Mouse (Mus musculus) lung, postnatal 0 days (tissue): ENCODE measurements at regions not wholly inside any gene's neighbourhood (a gene's known extent, or its start where the extent isn't known, plus 50 kb on each side); places are given as distances from the start of the nearest gene placed in this dataset.

Experiments used
- ATAC-seq: fragments of 200-750 bp; cut with Nextera tagmentation; 2 replicates; pipeline ENCODE4 v1.8.0; 2017; ENCODE audit warnings: moderate library complexity
- DNase-seq: peaks from one replicate; pipeline ENCODE4 v3.0.0-alpha.2; 2016; ENCODE audit warnings: low spot score
- H3K27ac ChIP-seq: fragments of 300-500 bp; sonication (generic); 2 replicates; pipeline ENCODE4 v1.5.1; 2014; ENCODE audit warnings: antibody characterized with exemption, mild to moderate bottlenecking, low read length, mixed read lengths
- H3K27me3 ChIP-seq: fragments of 300-500 bp; sonication (generic); replicated peaks from 2 replicates; pipeline ENCODE4 v1.6.1; 2014; ENCODE audit warnings: low read length, mixed read lengths; ENCODE audit not compliant: insufficient read depth
- H3K36me3 ChIP-seq: fragments of 300-500 bp; sonication (generic); 2 replicates; pipeline ENCODE4 v1.6.1; 2014; ENCODE audit warnings: low read length, mixed read lengths; ENCODE audit not compliant: insufficient read depth
- H3K4me1 ChIP-seq: fragments of 300-500 bp; sonication (generic); 2 replicates; pipeline ENCODE4 v1.6.1; 2014; ENCODE audit warnings: antibody characterized with exemption, low read depth, low read length, mixed read lengths; ENCODE audit not compliant: insufficient read depth
- H3K4me2 ChIP-seq: fragments of 300-500 bp; sonication (generic); replicated peaks from 2 replicates; pipeline ENCODE4 v1.6.1; 2014; ENCODE audit warnings: low read depth, mild to moderate bottlenecking, low read length, moderate library complexity, mixed read lengths
- H3K4me3 ChIP-seq: fragments of 300-500 bp; sonication (generic); 2 replicates; pipeline ENCODE4 v1.5.1; 2014; ENCODE audit warnings: low read depth, low read length
- H3K9ac ChIP-seq: fragments of 300-500 bp; sonication (generic); replicated peaks from 2 replicates; pipeline ENCODE4 v1.6.1; 2014; ENCODE audit warnings: low read depth, mild to moderate bottlenecking
- H3K9me3 ChIP-seq: fragments of 300-500 bp; sonication (generic); 2 replicates; pipeline ENCODE4 v1.6.1; 2016; ENCODE audit warnings: low read length, mixed read lengths
- CTCF ChIP-seq: IDR thresholded peaks from 2 replicates; pipeline ENCODE4 v1.5.1; 2016; ENCODE audit warnings: antibody characterized with exemption, mild to moderate bottlenecking
- EP300 ChIP-seq: IDR thresholded peaks from 2 replicates; pipeline ENCODE4 v1.6.1; 2016; ENCODE audit warnings: antibody characterized with exemption, mild to moderate bottlenecking, control low read depth
- WGBS: fragments of 180-500 bp; shearing (Covaris S2); extraction: QIAGEN DNeasy Blood & Tissue Kit; methylation state at CpG from one replicate; pipeline ENCODE4 v1.1.7; 2014; 5-methylcytosine and 5-hydroxymethylcytosine counted together

DNA sequence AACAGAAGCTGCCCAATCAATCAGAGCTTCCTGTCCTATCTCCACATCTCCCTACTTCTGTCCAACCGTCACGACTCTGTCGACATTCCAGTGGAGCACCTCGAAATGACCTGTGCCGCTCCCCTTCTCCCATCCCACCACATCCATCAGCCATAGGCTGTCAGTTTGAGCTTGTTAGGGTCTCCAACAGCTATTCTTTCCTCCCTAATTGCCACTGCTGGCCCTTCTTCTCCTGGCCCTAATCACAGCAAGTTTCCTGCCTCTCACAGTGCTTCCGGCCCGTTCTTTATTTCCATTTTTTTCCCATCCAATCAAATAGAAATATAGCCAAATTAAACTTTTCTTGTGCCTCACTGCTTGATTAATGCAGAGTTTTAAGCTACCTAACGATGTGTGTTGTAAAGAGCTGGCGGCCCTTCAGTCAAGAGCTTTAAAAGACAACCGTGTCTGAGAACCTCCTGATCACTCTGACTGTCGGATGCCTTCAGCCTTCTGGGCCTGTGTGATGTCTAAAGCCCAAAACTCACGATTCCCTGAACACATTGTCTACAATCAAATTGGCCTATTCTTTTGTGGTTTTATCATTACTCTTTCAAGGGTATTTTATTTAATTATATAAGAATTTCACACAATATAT, 270.3 kb downstream of the Tgfb2 start:
- no peak overlapping the region for H3K9ac ChIP-seq
- H3K4me2 ChIP-seq: no peak overlapping the region
- 37% methylated on average over 12 of the region's 12 CpGs for WGBS
- H3K27me3 ChIP-seq: no peaks in the 10 kb centered on the region
- H3K9me3 ChIP-seq: no peaks in the 10 kb centered on the region
- no peak for ATAC-seq
- no peaks in the 10 kb centered on the region for H3K36me3 ChIP-seq
- DNase-seq: no peak
- no peak overlapping the region for H3K4me3 ChIP-seq
- TF ChIP-seq EP300 (no peak), CTCF (no peak)
- H3K27ac ChIP-seq: no peak overlapping the region
- H3K4me1 ChIP-seq: no peaks in the 10 kb centered on the region

DNA sequence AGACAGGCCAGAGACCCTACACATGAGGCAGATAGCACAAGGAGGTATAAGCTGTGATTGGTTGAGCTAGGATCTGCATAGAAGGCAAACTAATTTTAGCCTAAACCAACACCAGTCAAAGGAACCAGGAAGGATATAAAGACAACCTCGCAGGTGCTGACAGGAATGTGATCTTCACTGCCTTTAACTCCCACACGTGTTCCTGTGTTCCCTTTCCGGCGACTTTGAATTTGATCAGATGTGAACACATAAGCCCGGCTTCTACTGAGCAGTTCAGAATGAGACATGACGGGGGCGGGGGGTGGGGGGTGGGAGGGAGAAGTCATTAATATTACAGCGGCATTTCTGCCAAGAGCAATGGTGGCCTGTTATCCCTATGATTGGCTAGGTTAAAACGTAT, 271.0 kb downstream of the Tgfb2 start:
- no peak overlapping the region for H3K4me2 ChIP-seq
- H3K36me3 ChIP-seq: no peaks in the 10 kb centered on the region
- no peak overlapping the region for H3K4me3 ChIP-seq
- no peak for ATAC-seq
- WGBS: 38% methylated on average over 9 of the region's 9 CpGs
- no peaks in the 10 kb centered on the region for H3K27me3 ChIP-seq
- no peaks in the 10 kb centered on the region for H3K4me1 ChIP-seq
- DNase-seq: no peak
- no peak overlapping the region for H3K9ac ChIP-seq
- no peaks in the 10 kb centered on the region for H3K9me3 ChIP-seq
- no peak overlapping the region for H3K27ac ChIP-seq
- TF ChIP-seq EP300 (no peak), CTCF (no peak)

DNA sequence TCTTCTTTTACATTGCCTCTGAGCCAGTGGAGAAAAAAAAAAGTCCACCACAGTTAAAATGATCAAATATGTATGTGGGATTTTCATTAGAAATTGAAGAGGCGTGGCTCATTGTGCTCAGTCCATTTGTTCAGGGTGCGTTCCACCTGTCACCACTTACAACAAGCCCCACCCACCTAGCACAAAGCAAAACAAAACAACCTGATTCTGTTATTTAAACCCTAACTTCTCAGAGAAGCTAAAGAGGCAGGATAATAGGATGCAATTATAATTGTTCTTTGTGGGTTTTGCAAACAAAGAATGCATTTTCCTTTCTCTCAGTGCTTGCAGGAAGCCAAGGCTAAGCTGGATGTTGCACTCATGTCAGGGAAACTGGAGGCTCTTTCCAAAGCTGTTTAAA, 271.8 kb downstream of the Tgfb2 start:
- Histone ChIP-seq H3K9me3 (no peaks in the 10 kb centered on the region), H3K9ac (no peak overlapping the region), H3K4me3 (no peak overlapping the region), H3K4me2 (no peak overlapping the region), H3K36me3 (no peaks in the 10 kb centered on the region), H3K27me3 (no peaks in the 10 kb centered on the region), H3K4me1 (no peaks in the 10 kb centered on the region), H3K27ac (no peak overlapping the region)
- ATAC-seq: no peak
- no peak for DNase-seq
- TF ChIP-seq CTCF (no peak), EP300 (no peak)
- 74% methylated on average over 2 of the region's 2 CpGs for WGBS

- TF ChIP-seq EP300: no peak
- TF ChIP-seq CTCF: no peak
- DNase-seq: peak; percentile 52
Measured at GRCm38 (mm10) chr1:186433169-186433665, 272.6 kb downstream of the Tgfb2 start.

GRCm38 (mm10) chr1:186425421-186425820, 280.4 kb downstream of the Tgfb2 start:
- H3K27me3 ChIP-seq: no peaks in the 10 kb centered on the region
- H3K36me3 ChIP-seq: no peaks in the 10 kb centered on the region
- H3K4me3 ChIP-seq: no peak overlapping the region
- no peak overlapping the region for H3K27ac ChIP-seq
- ATAC-seq (no peak), DNase-seq (no peak)
- no peak for TF ChIP-seq EP300
- no peak for TF ChIP-seq CTCF
- H3K4me1 ChIP-seq: no peaks in the 10 kb centered on the region
- H3K9me3 ChIP-seq: no peaks in the 10 kb centered on the region
- no peak overlapping the region for H3K4me2 ChIP-seq
- no peak overlapping the region for H3K9ac ChIP-seq
- WGBS: 72% methylated on average over 6 of the region's 6 CpGs

More at GRCm38 (mm10) chr1:186433169-186433665, 272.6 kb downstream of the Tgfb2 start:
- WGBS: 73% methylated on average over 7 of the region's 7 CpGs
- Histone ChIP-seq H3K27ac (no peak overlapping the region), H3K4me1 (no peaks in the 10 kb centered on the region), H3K36me3 (no peaks in the 10 kb centered on the region), H3K9me3 (no peaks in the 10 kb centered on the region), H3K9ac (no peak overlapping the region), H3K27me3 (no peaks in the 10 kb centered on the region), H3K4me3 (no peak overlapping the region), H3K4me2 (no peak overlapping the region)
- ATAC-seq: no peak

GRCm38 (mm10) chr1:186424084-186424483, 281.7 kb downstream of the Tgfb2 start:
- TF ChIP-seq CTCF (no peak), EP300 (no peak)
- DNase-seq (no peak), ATAC-seq (no peak)
- H3K27ac ChIP-seq: no peak overlapping the region
- H3K36me3 ChIP-seq: no peaks in the 10 kb centered on the region
- WGBS: 85% methylated on average over 5 of the region's 5 CpGs
- no peaks in the 10 kb centered on the region for H3K4me1 ChIP-seq
- no peak overlapping the region for H3K4me2 ChIP-seq
- no peak overlapping the region for H3K9ac ChIP-seq
- H3K4me3 ChIP-seq: no peak overlapping the region
- H3K9me3 ChIP-seq: no peaks in the 10 kb centered on the region
- H3K27me3 ChIP-seq: no peaks in the 10 kb centered on the region
